Mouse (Mus musculus) frontal cortex, postnatal 36 days (tissue): Measurements from ENCODE around the gene Uqcrc1.

Experiments used
- DNase-seq, 2 experiments: peaks; one replicate each; pipeline ENCODE4 v3.0.0; 2022; ENCODE audit warnings: low spot score in 2 of 2

Uqcrc1 gene

GRCm38 (mm10) chr9:108985710-108986109 lies 49.3 kb downstream of the Uqcrc1 start, which contains the start of gene Ucn2:
TSS of gene Ucn2 (plus strand) at chr9:108986010.
- no peak for DNase-seq

- DNase-seq = no peak
Observed at GRCm38 (mm10) chr9:108987704-108988350, 51.4 kb downstream of the Uqcrc1 start.

GRCm38 (mm10) chr9:108989802-108990461 lies 53.5 kb downstream of the Uqcrc1 start:
- DNase-seq = peak in 1 of 2 experiments; percentile 34

GRCm38 (mm10) chr9:108990462-108990820 lies 54.0 kb downstream of the Uqcrc1 start:
- no peak for DNase-seq

- peak; percentile 91 to 95 for DNase-seq
Observed at GRCm38 (mm10) chr9:108991428-108992084, 55.1 kb downstream of the Uqcrc1 start, which contains the start of gene Pfkfb4. TSS of gene Pfkfb4 (plus strand) at chr9:108991778.

- DNase-seq = no peak
Observed at GRCm38 (mm10) chr9:108992085-108992469, 55.6 kb downstream of the Uqcrc1 start.

GRCm38 (mm10) chr9:108992620-108993361 lies 56.4 kb downstream of the Uqcrc1 start:
- no peak for DNase-seq

- no peak for DNase-seq
Observed at GRCm38 (mm10) chr9:108996411-108996810, 60.0 kb downstream of the Uqcrc1 start.

- no peak for DNase-seq
Observed at GRCm38 (mm10) chr9:108998287-108999166, 62.1 kb downstream of the Uqcrc1 start.

GRCm38 (mm10) chr9:108999167-108999526 lies 62.7 kb downstream of the Uqcrc1 start:
- no peak for DNase-seq
